11 mouse cellular contexts compared by ENCODE assay signal in genomic region chr17:31258310-31258865, GRCm38 (mm10). TPM values are rescaled to one million over a fixed set of nuclear protein-coding genes. Genes with fewer than 3 reads are reported as not detected.
"Had no signal": no experiment of that assay in that cellular context is flagged by ENCODE, and none has a peak within 500 bp of the region (broad histone marks: within the 10 kb centered on the region; RNA-seq: fewer than 3 reads in every experiment).

No protein-coding gene starts in this region.

- ATAC-seq: midbrain, embryonic 16.5 days had no signal

- DNase-seq: kidney, postnatal 36 days; layer of hippocampus, adult 9-11 months; liver; lung, adult 18-20 months; retina, postnatal 1 day; right cerebral cortex, postnatal 14 days; spleen, adult 18-20 months; thymus, postnatal 36 days had no signal

RNA-seq across cellular contexts. Expression of gene Ubash3a, which starts 50.7 kb away (rescaled TPM):
- total RNA-seq: left cerebral cortex, postnatal 36 days had no signal

RNA-seq across cellular contexts. Expression of gene Tmprss3, which starts 59.6 kb away (rescaled TPM):
- total RNA-seq: layer of hippocampus, adult 18-20 months; left cerebral cortex, postnatal 36 days had no signal
